Mouse (Mus musculus) thymus, postnatal 25 days (tissue): ENCODE data around the gene Arl4c.
"Not testable (repeated sequence)": the region's sequence is repeated elsewhere in the genome, so short reads cannot be mapped to it uniquely, and the experiment has no call there.

Experiments
- DNase-seq: peaks from one replicate; pipeline ENCODE4 v3.0.0; 2022

Arl4c gene

DNA sequence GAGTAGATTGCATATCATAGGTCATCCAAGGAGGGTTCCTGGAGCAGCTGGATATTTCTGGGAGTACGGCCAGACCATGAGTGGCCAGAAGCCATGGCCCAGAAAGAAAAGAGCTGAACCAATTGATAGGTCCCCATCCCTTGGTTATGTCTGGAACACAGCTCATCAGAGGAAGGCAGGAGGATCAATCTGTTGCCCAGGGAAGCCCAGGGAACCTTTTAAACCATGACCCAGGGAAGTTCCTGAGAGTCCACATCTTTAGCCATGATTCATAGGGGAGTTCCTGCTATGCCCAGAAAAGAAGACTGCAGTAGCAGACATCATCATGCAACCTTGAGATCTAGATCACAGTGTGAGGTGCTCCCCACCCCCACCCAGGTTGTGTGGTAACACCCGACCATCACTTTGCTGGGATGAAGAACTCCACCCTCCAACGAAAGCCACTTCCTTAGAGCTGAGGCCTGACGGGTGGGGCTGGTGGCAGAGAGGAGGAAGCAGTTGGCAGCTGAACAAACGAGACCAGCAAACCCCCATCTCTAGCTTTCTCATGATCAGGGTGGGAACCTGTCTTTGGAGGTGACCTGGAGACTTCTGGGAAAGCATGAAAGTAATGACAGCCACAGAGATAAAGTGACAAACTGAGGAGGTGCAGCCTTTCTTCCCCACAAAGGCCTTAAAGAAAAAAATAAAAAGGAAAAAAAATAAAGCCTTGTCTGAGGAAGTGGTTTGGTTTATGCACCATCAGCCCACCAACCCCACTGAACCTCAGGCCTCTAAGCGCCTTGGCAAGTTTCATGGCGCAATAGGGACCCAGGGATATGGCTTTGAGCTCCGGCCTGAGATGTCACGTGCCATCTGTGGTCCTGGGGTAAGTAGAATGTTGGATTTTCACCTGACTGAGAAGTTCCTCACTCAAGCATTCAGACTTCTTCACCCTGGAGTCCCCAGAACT is 47.2 kb downstream of the Arl4c start:
- peak; percentile 89 for DNase-seq

DNA sequence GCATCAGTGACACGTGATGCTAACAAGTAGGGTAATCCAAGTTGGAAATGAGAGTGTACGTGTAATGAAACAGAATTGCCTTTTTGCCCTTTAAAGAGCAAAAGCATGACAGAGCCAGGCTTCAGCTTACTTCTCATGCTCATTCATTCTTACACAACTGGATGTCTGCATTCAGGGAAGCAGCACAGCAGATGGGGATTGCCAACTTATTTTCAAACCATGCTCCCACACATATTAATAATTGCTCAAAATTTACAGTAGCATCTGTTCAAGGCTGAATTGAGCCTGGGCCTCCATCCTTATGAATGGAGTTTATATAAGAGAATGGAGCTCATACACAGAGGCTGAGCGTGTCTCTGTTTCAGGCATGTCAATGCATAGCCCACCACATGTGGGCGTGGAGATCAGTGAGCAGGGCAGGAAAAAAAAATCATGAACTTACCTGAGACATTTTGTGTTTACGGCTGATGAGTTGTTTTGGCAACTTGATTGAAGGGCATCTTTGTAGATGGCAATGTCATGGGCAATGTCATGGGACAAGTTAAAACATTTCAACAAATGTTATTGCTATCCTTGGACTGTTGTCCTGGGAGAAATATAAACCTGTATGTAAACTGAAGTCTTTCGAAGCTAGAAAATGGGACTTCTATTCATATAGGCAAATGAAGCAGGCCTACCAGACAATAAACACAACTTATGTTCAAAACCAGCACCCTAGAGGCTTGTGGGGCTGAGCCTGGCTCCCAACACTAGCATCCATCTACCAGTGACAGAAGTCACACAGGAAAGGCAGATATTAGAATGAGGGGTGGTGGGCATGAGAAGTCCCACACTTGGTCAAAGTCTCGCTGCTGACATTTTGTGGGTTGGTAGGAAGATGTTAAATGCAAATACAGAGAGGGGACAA is 48.2 kb downstream of the Arl4c start:
- no peak for DNase-seq

DNA sequence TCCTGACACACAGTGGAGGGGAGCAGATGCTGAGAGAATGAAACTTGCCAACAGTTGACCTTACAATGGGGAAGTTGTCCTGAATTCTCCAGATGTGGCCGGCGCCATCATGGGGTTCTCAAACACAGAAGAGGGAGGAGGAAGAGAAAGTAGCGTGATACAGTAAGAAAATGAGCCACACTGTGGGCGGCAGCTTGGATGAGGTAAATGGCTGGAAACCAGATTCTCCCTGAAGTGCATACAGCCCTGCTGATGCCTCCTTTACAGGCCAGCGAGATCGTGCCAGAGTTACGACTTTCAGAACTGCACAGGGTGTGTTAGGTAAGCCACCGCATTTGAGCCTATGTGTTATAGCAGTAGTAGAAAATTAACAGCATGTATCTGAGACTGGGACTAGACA is 49.3 kb downstream of the Arl4c start:
- DNase-seq, result no peak

DNA sequence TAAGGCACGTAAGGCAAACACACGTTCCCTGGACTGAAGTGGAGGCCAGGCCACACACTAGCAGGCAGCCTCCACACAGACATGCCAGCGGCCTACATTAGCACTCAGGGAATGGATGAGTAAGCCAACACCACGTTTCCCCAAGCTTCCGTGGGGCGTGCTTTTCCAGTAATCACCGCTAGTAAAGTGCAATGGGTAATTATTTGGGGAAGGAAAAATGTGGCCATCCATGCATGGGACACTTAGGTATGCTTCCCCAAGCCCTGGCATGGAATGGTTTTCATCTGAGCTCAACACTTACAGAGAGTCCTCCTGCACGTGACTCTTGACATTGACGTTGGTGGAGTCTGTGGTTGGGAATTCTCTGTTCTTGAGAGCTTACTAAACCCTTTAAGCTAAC is 50.4 kb downstream of the Arl4c start:
- no peak for DNase-seq

DNA sequence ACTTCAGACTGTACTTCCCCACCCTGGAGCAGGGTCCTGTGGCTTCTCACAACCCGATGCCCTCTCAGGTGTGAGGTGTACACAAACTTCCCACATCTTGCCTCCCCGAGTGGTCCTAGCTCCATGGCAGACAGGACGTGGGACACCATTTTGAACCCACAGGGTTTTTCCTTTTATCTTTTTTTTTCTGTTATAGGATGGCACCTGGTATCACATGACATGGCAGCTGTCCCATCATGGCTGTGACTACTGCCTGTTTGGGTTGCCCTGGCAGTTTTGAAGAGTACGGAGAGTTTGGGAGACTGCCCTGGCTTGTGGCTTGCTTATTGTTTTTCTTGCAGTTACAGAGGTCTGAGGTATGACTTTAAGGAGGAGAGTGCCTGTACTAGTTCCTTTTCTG is 53.3 kb downstream of the Arl4c start:
- DNase-seq, result no peak

DNA sequence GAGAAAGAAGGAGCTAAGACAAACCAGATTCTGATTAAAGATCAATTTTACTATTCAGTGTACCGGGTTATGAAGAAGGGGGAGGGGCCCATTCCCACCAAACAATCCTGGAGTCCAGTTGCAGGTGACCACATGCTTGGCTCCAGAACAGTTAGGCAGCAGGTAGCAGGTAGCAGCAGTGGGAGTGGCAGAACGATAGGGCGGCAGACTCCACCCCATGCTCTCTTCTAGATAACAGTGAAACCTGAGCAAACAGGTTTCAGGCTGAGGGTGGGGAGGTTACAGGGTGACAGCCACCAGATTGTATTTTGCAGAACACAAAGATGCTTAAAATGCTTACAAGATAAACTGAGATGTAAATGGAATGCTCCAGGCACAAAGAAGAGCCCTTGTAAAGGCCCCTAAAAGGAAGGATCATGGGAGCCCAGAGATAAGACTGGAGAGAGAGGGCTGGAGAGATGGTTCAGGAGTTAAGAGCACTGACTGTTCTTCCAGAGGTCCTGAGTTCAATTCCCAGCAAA is 56.4 kb downstream of the Arl4c start:
- DNase-seq, result no peak

DNA sequence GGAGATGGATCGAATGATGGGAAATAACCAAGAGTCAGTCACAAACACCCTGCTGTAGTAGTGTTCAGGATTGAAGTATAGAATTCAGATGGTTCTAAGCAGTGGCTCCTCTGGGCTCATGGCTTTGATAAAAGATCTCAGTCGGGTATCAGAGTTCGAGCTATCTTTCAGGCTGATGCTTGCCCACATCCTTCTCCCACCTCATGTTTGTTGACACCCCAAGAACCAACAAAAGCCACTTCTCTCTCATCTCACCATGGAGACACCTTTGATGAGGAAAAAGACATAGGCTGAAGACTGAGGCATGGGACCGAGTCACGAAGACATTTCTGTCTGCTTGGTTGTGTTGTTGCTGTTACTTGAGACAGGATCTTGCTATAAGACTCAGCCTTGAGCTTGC is 57.6 kb downstream of the Arl4c start:
- DNase-seq, result no peak

DNA sequence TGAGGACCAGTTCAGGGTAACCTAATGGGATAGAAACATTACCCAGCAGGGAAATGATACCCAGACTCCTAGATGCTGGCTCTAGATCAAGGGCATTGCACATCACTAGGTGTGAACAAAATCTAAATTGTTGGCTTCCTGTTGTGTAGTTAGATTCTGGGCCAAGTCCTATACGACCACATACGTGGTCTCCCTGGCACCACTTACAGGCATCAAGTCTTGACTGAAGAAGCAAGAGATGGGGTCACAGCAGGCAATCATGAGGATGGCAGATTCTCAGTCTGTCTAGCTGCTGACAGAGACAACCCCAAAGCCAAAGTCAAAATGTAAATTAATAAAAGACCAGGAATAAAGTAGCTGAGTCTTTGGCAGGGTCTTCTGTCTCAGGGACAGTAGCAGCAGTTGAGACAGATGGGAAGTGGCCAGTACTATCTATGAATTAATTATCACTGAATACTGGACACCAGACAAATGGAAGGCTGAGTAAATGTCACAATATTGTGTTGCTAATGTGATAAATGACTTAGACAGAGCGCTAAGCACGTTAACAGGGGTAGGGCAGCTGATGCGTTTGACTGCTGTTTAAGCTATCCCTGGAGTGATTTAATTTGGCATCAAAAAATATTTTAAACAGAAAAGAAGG is 58.7 kb downstream of the Arl4c start:
- DNase-seq, result no peak

DNA sequence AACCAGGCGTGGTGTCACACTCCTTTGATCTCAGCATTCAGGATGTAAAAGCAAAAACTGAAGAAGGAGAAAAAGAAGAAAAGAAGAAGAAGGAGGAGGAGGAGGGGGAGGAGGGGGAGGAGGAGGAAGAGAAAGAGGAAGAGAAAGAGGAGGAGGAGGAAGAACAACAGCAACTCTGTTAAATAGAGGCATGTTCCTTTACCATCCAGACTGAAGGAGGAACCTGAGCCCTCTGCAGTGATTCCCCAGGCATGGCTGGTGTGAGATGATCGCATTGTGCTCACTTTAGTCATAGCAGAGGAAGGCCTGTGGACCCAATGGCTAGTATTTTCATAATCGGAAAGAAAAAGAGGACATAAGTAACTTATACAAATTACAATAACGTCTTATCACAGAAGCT is 59.3 kb downstream of the Arl4c start:
- DNase-seq, result no peak

DNA sequence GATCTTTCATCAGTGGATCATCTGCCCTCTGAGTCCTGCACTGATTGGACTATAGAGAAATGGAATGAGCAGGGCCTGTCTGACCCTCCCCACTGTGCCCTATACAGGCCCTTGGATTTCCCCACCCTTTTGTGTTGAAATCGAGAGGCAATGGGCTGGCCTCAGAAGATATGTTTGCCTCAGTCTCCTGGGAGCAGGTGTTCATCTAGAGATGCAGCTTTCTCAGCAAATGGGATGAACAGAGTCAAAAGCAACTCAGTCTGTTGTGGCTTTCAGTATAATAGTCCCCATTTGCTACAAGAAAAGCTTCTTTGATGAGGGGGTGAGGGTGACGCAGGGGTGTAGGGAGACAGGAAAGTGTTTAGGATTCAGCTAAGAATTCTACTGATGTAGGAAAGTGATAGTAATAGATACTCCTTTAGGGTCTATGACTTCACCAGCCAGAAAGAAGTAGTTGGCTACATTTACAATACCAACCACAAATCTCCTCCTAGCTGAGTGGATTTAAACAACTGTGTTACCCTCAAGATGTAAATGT is 60.3 kb downstream of the Arl4c start:
- DNase-seq, result no peak

DNA sequence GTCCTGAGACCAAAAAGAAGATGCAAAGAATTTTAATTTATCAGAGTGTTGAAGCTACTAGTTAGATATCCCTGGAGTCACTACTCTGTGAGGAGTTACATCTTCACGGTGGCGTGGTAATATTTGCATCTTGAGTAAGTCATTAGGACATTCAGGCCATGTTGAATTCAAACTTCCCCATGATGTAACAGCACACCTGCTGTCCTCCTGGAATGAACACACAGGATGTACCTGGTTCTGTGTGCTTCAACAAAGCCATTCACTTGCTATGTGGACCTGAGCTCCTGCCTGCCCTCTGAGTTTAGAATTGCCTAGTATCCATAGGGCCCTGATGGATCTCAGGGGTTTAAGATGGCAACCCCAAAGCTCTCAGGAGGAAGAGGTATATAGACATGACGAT is 60.8 kb downstream of the Arl4c start:
- no peak for DNase-seq

DNA sequence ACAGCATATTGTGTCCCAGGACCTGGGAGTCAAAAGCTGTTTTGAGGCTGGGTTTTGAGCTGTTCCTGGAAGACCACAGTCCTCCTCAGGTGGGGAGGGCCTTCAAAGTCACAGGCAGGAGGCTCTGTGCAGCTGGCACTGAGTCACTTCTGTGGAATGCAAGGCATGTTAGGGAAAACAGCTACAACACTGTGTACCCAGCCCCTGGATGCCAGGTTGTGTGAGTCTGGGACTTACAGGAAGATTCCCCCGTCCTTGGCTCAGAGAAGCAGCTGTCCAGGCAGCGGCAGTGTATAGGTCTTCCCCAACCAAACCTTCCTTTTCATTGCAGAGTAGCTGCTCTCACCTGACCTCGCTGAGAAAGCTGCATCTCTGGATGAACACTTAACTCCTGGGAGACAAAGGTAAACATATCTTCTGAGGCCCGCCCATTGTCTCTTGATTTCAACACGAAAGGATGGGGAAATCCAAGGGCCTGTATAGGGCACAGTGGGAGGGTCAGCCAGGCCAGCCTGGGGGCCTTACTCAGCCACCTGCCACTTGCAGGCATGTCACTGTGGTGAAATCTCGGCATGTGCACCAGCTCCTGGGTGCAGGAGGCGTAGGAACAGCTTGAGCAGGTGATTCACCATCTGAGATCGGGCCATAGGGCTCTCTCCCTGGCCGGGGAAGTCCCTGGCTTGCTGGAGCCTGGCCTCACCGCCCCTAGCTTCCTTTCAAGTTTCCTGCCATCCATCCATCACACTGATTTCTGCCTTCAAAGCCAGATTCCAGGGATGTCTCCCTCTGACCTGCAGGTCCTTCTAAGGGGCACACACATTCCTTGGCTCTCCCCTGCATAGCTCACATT is 62.4 kb downstream of the Arl4c start:
- no peak for DNase-seq

DNA sequence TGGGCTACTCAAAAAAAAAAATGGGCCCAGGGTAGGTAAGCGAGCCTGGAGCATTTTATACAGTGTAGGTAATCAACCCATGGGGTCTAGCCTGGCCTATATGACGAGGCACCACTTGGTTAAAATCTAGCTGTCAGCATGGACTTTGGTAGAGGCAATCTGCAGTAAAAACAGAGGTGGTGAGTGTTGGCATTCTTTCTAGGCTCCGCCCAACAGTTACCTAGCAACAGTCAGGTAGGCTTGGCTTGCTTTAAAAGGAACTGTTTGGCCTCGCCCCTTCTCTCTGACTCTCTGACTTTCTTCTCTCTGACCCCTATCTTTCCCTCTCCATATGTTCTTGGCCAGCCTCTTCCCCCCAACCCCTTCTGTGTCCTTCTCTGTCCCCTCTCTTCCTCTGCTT is 63.4 kb downstream of the Arl4c start:
- DNase-seq, result no peak

DNA sequence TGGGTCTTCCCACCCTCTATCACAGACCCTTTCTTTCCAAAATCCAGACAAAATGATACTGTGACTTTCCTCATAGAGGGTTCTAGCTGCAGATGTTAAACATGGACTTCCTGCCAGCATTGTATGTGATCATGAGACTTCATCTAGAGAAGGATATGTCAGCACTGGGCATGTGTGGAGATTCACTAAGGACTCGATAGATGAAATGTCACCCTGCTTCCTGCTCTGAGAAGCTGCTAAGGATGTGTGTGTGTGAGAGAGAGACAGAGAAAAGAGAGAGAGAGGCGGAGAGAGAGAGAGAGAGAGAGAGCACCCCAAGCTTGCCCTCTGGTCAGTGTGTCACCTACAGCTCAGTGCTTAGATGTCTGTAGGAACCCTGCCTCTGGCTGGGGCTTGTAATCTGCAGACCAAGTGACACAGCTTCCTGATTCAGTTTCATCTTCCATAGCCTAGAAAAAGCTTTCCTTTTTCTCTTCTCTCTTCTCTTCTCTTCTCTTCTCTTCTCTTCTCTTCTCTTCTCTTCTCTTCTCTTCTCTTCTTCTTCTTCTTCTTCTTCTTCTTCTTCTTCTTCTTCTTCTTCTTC is 65.4 kb downstream of the Arl4c start:
- DNase-seq, result not testable (repeated sequence)

DNA sequence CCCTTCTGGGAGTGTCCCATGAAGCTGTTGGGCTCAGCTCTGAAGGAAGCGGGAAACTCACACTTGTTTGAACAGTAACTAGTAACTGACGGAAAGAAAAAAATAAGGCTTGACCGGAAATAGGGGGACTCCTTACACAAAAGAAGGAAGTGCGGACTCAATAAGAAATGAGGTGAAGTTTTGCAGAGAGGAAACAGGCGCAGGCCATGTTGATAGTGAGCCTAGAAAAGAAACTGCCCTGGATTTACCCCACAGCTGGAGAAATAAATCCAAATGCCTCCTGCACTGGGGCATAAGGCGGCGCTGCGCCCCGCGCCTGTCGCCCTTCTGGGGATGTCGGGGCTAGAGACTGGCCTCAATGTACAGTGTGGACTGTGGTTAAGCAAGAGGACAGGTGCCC is 66.4 kb downstream of the Arl4c start:
- DNase-seq, result no peak

DNA sequence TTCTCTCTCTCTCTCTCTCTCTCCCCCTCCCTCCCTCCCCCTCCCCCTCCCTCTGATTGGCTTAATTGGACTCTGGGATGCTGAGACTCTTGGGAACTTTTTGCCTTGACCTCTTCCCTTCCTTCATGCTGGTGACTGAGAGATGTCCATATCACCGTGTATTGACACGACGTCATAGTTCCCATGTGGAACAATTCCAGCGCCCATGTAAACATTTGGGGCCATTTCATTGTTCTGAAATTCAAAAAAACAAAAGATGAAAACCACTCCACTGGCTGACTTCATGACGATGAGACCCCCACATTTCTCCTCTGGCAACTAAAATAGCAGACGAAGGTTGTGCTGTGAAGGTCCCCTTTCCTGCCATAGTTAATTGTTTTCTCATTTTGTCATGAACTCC is 69.2 kb downstream of the Arl4c start:
- no peak for DNase-seq

DNA sequence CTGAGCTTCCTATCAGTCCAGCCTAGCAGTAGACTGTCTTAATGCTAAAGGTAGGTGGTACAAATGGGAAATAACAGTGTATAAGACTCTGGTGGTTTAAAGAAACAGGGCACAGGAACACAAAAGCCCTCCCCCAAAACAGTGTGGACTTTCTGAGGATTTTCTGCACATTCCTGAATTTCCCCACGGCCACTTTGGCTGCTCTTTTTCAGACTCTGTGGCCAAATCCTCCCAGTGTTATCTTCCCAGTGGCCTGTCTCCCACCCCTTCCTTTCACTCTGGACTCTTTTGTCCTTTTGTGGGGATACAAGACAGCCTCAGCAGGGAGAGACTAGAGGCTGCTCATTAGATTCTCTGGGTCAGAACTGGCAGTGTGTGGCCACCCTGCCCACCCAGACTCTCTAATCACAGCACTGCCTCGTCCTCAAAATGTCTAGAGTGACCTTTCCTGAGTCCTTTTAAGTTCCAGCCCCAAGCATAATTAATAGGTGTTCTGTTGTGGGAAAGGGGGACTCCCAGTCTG is 72.0 kb downstream of the Arl4c start:
- no peak for DNase-seq

DNA sequence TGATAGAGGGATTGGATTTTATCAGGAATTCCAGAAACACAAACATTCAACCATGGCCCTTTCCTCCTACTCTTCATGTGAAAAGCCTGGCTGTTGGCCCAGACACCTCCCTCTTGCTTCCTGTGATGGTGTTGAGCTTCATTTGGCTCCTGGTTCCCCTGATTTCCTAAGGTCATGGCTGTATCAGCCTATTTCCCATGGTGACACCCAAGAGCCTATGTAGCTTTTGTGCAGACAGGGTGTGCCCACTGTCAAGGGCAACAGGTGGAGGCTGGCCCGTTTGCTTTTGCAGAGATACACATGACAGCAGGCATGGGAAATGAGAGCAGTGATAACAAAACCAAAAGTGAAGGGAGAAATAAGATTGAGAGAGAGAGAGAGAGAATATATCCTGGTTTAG is 76.8 kb downstream of the Arl4c start:
- no peak for DNase-seq

DNA sequence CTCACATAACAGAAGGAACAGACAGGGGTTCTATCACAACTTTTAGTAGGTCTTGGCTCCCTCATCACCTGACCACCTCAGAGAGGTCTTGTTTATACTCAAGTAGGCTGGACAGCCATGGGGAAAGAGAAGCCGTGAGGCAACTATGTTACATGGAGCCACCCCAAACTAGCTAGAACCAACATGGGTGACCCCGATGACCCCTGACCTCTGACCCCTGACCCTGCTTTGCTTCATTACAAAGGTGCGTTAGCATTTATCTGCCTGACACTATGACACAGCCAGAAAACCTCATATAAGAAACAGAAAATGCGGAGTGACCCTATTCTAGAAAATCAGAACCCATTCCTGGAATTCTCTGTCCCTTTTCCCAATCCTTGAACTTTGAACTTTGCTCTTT is 77.6 kb downstream of the Arl4c start:
- no peak for DNase-seq

DNA sequence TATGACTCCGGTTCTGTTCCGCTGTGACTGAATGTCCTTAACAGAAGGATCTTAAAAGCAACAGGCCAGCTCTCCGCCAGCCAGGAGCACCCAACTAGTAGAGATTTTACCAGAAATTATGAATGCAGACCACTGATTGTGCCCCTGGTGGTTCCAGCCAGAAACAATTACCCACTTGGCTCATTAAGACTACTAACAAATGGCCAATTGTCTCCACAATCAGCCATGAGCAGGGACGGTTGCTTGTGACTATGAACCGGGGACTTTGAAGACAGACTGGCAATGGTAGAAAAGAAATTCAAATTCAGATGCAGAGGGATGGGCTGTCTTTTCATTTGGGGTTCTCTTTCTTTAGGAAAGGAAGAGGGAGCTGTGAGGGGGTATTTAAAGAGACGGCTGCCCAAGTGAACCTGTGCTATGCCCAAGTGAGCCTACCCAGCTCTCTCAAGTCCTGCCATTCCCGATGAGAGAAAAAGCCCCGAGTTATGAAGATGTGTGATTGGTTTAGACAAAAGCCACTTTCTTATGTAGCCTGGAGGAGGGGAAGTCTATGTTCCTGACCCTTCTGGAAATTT is 78.4 kb downstream of the Arl4c start:
- no peak for DNase-seq
